Mouse (Mus musculus) G1E (cell line): ENCODE measurements around the gene Ppm1b. TPM values are rescaled to one million over a fixed set of nuclear protein-coding genes. Genes with fewer than 3 reads are reported as not detected.

ENCODE experiments used
- ATAC-seq: 2 replicates; pipeline ENCODE4 v1.8.0; 2016; ENCODE audit warnings: mild to moderate bottlenecking; ENCODE audit not compliant: insufficient number of reproducible peaks, poor library complexity, low FRiP score, severe bottlenecking; ENCODE audit errors: extremely low read depth
- DNase-seq: peaks from one replicate; pipeline ENCODE4 v3.0.0; 2012; ENCODE audit warnings: low spot score
- H3K27me3 ChIP-seq: 2 replicates; pipeline ENCODE4 v1.6.1; 2012; ENCODE audit warnings: mild to moderate bottlenecking, low read length, inconsistent platforms; ENCODE audit not compliant: insufficient read depth
- H3K36me3 ChIP-seq: replicated peaks from 2 replicates; pipeline ENCODE3; 2012; ENCODE audit warnings: mild to moderate bottlenecking, inconsistent platforms
- H3K4me1 ChIP-seq: 2 replicates; pipeline ENCODE4 v1.6.1; 2012; ENCODE audit warnings: low read depth, low read length, inconsistent platforms, mixed read lengths; ENCODE audit not compliant: insufficient read depth
- H3K4me3 ChIP-seq: 2 replicates; pipeline ENCODE4 v1.5.1; 2012; ENCODE audit warnings: low read depth, mild to moderate bottlenecking, inconsistent platforms, low read length, moderate library complexity, mixed read lengths
- H3K9me3 ChIP-seq: replicated peaks from 2 replicates; pipeline ENCODE4 v1.6.1; 2012; ENCODE audit warnings: inconsistent platforms
- CTCF ChIP-seq: IDR thresholded peaks from 2 replicates; pipeline ENCODE4 v1.5.1; 2012; ENCODE audit warnings: low read depth, low read length, inconsistent platforms, mixed read lengths
- GATA1 ChIP-seq: IDR thresholded peaks from 2 replicates; pipeline ENCODE4 v1.6.1; 2012; ENCODE audit warnings: borderline replicate concordance, low read length, inconsistent platforms, mixed read lengths
- GATA2 ChIP-seq: IDR thresholded peaks from 2 replicates; pipeline ENCODE4 v1.6.1; 2012; ENCODE audit warnings: low read depth, low read length, inconsistent platforms, borderline replicate concordance
- POLR2AphosphoS5 ChIP-seq: IDR thresholded peaks from 2 replicates; pipeline ENCODE4 v1.6.1; 2012; ENCODE audit warnings: low read depth, low read length, inconsistent platforms; ENCODE audit not compliant: insufficient replicate concordance
- TAL1 ChIP-seq: conservative IDR thresholded peaks from 2 replicates; pipeline ENCODE4 v1.6.1; 2012; ENCODE audit warnings: low read depth, low read length, inconsistent platforms, mixed read lengths
- polyA plus RNA-seq: library from polyadenylated mRNA; stranded (reverse); fragments of >175 nt; gene quantifications from 2 replicates; pipeline ENCODE4 v1.2.3, GENCODE M21; 2012
- total RNA-seq, 2 experiments: library from RNA; stranded (forward) in 1 of 2; stranded (reverse) in 1 of 2; fragments of 200-1000 nt in 1 of 2; fragments of >200 nt in 1 of 2; fragmentation: Nextera tagmentation in 1 of 2; gene quantifications; 2 replicates each; pipeline ENCODE4 v1.2.3; 2014 to 2017

Ppm1b gene
- total and polyA plus RNA-seq, 3 experiments = 28.5 to 145 (median 99.2) TPM

GRCm38 (mm10) chr17:84962046-84962445, 5.5 kb downstream of the Ppm1b start:
- Histone ChIP-seq H3K4me3 (no peak overlapping the region), H3K36me3 (peaks cover 31% of the 10 kb centered on the region), H3K4me1 (peaks cover 24% of the 10 kb centered on the region), H3K9me3 (no peaks in the 10 kb centered on the region), H3K27me3 (no peaks in the 10 kb centered on the region)
- no peak for DNase-seq
- TF ChIP-seq GATA1 (no peak), CTCF (no peak), POLR2AphosphoS5 (no peak), TAL1 (no peak), GATA2 (no peak)
- ATAC-seq = no peak

- H3K27me3 ChIP-seq = no peaks in the 10 kb centered on the region
- H3K4me3 ChIP-seq = no peak overlapping the region
- peaks cover 37% of the 10 kb centered on the region for H3K36me3 ChIP-seq
- no peaks in the 10 kb centered on the region for H3K9me3 ChIP-seq
- peaks cover 26% of the 10 kb centered on the region for H3K4me1 ChIP-seq
- no peak for TF ChIP-seq GATA1
- DNase-seq (no peak), ATAC-seq (no peak)
Observed at GRCm38 (mm10) chr17:84963651-84964050, 7.1 kb downstream of the Ppm1b start.

- no peak for TF ChIP-seq TAL1
- TF ChIP-seq GATA2 = no peak
- Histone ChIP-seq H3K4me1 (peaks cover 20% of the 10 kb centered on the region), H3K27me3 (no peaks in the 10 kb centered on the region), H3K9me3 (no peaks in the 10 kb centered on the region), H3K4me3 (no peak overlapping the region), H3K36me3 (peaks cover 52% of the 10 kb centered on the region)
- ATAC-seq = no peak
- DNase-seq = no peak
Observed at GRCm38 (mm10) chr17:84966231-84966630, 9.7 kb downstream of the Ppm1b start.

- 0 out of 2 replicates have a peak, but pooled peaks cover 4% of the 10 kb centered on the region for H3K9me3 ChIP-seq
- H3K27me3 ChIP-seq = no peaks in the 10 kb centered on the region
- peaks cover 51% of the 10 kb centered on the region for H3K36me3 ChIP-seq
- no peak overlapping the region for H3K4me3 ChIP-seq
- peaks cover 15% of the 10 kb centered on the region for H3K4me1 ChIP-seq
- TF ChIP-seq POLR2AphosphoS5 = no peak
- ATAC-seq = no peak
- DNase-seq = no peak
Observed at GRCm38 (mm10) chr17:84967045-84967444, 10.5 kb downstream of the Ppm1b start.

GRCm38 (mm10) chr17:84969916-84970315, 13.4 kb downstream of the Ppm1b start:
- H3K4me3 ChIP-seq = no peak overlapping the region
- H3K36me3 ChIP-seq = peaks cover 49% of the 10 kb centered on the region
- no peak for DNase-seq
- no peak for ATAC-seq
- peaks cover 16% of the 10 kb centered on the region for H3K9me3 ChIP-seq
- no peaks in the 10 kb centered on the region for H3K27me3 ChIP-seq
- no peak for TF ChIP-seq GATA1
- no peak for TF ChIP-seq POLR2AphosphoS5
- no peak for TF ChIP-seq GATA2
- no peak for TF ChIP-seq CTCF
- no peak for TF ChIP-seq TAL1
- H3K4me1 ChIP-seq = peaks cover 10% of the 10 kb centered on the region

- no peak for DNase-seq
- H3K9me3 ChIP-seq = peaks cover 17% of the 10 kb centered on the region
Observed at GRCm38 (mm10) chr17:84981721-84982120, 25.2 kb downstream of the Ppm1b start.

GRCm38 (mm10) chr17:84982735-84983134, 26.2 kb downstream of the Ppm1b start:
- H3K9me3 ChIP-seq = peaks cover 9% of the 10 kb centered on the region
- TF ChIP-seq TAL1 = no peak
- TF ChIP-seq CTCF = no peak
- TF ChIP-seq GATA1 = no peak
- TF ChIP-seq GATA2 = no peak
- no peak for TF ChIP-seq POLR2AphosphoS5
- ATAC-seq (no peak), DNase-seq (no peak)
- no peaks in the 10 kb centered on the region for H3K27me3 ChIP-seq
- no peak overlapping the region for H3K4me3 ChIP-seq
- H3K4me1 ChIP-seq = peaks cover 9% of the 10 kb centered on the region
- peaks cover 50% of the 10 kb centered on the region for H3K36me3 ChIP-seq

More at GRCm38 (mm10) chr17:84981721-84982120, 25.2 kb downstream of the Ppm1b start:
- ATAC-seq = no peak
- Histone ChIP-seq H3K36me3 (peaks cover 48% of the 10 kb centered on the region), H3K27me3 (no peaks in the 10 kb centered on the region), H3K4me1 (peaks cover 3% of the 10 kb centered on the region; the same call in 1 of the 2 replicates), H3K4me3 (no peak overlapping the region)
- TF ChIP-seq TAL1 = no peak
- TF ChIP-seq GATA1 = no peak
- no peak for TF ChIP-seq GATA2
